Mouse (Mus musculus): ENCODE results near the gene Camta1.

Camta1 gene

GRCm38 (mm10) chr4:151303931-151304330 is 557.7 kb downstream of the Camta1 start:
- peaks cover 21% of the 10 kb centered on the region for H3K27me3 ChIP-seq (ENCODE audit: insufficient read depth, low read length)
- H3K36me3 ChIP-seq (ENCODE audit: insufficient read depth, low read length) = no peaks in the 10 kb centered on the region
- no peaks in the 10 kb centered on the region for H3K9me3 ChIP-seq (ENCODE audit: low read length)
- TF ChIP-seq NANOG (IDR thresholded peaks at IDR 0.05; ENCODE audit: borderline replicate concordance, low read length) (no peak), CTCF (conservative IDR thresholded peaks at IDR 0.05; ENCODE audit: low read length) (no peak)
- peaks cover 21% of the 10 kb centered on the region for H3K4me1 ChIP-seq (replicated peaks; ENCODE audit: low read depth, low read length)
- H3K4me3 ChIP-seq (replicated peaks; ENCODE audit: low read length) = no peak overlapping the region

- TF ChIP-seq NANOG (IDR thresholded peaks at IDR 0.05; ENCODE audit: borderline replicate concordance, low read length) (no peak), CTCF (conservative IDR thresholded peaks at IDR 0.05; ENCODE audit: low read length) (no peak), POU5F1 (IDR thresholded peaks at IDR 0.05; ENCODE audit: borderline replicate concordance, low read length) (no peak)
- H3K4me3 ChIP-seq (replicated peaks; ENCODE audit: low read length) = no peak overlapping the region
- H3K9me3 ChIP-seq (ENCODE audit: low read length) = no peaks in the 10 kb centered on the region
Observed at GRCm38 (mm10) chr4:151303436-151303835, 558.2 kb downstream of the Camta1 start.

GRCm38 (mm10) chr4:151302195-151303126 is 559.2 kb downstream of the Camta1 start:
- Histone ChIP-seq H3K27me3 (ENCODE audit: insufficient read depth, low read length) (peaks cover 30% of the 10 kb centered on the region), H3K9me3 (ENCODE audit: low read length) (no peaks in the 10 kb centered on the region), H3K36me3 (ENCODE audit: insufficient read depth, low read length) (no peaks in the 10 kb centered on the region), H3K4me1 (replicated peaks; ENCODE audit: low read depth, low read length) (peaks cover 21% of the 10 kb centered on the region), H3K4me3 (replicated peaks; ENCODE audit: low read length) (no peak overlapping the region)
- peak; percentile 98 for TF ChIP-seq CTCF (conservative IDR thresholded peaks at IDR 0.05; ENCODE audit: low read length)
- no peak for TF ChIP-seq POU5F1 (IDR thresholded peaks at IDR 0.05; ENCODE audit: borderline replicate concordance, low read length)

More at GRCm38 (mm10) chr4:151303436-151303835, 558.2 kb downstream of the Camta1 start:
- peaks cover 26% of the 10 kb centered on the region for H3K27me3 ChIP-seq (ENCODE audit: insufficient read depth, low read length)
- peaks cover 21% of the 10 kb centered on the region for H3K4me1 ChIP-seq (replicated peaks; ENCODE audit: low read depth, low read length)
- no peaks in the 10 kb centered on the region for H3K36me3 ChIP-seq (ENCODE audit: insufficient read depth, low read length)

GRCm38 (mm10) chr4:151301337-151301736 is 560.3 kb downstream of the Camta1 start:
- Histone ChIP-seq H3K4me1 (replicated peaks; ENCODE audit: low read depth, low read length) (peaks cover 21% of the 10 kb centered on the region), H3K36me3 (ENCODE audit: insufficient read depth, low read length) (no peaks in the 10 kb centered on the region), H3K4me3 (replicated peaks; ENCODE audit: low read length) (no peak overlapping the region), H3K9me3 (ENCODE audit: low read length) (no peaks in the 10 kb centered on the region), H3K27me3 (ENCODE audit: insufficient read depth, low read length) (peaks cover 41% of the 10 kb centered on the region)
- TF ChIP-seq NANOG (IDR thresholded peaks at IDR 0.05; ENCODE audit: borderline replicate concordance, low read length) = no peak
- TF ChIP-seq POU5F1 (IDR thresholded peaks at IDR 0.05; ENCODE audit: borderline replicate concordance, low read length) = no peak

- TF ChIP-seq CTCF (conservative IDR thresholded peaks at IDR 0.05; ENCODE audit: low read length) (no peak), NANOG (IDR thresholded peaks at IDR 0.05; ENCODE audit: borderline replicate concordance, low read length) (no peak), POU5F1 (IDR thresholded peaks at IDR 0.05; ENCODE audit: borderline replicate concordance, low read length) (no peak)
Observed at GRCm38 (mm10) chr4:151300706-151301105, 561.0 kb downstream of the Camta1 start.

GRCm38 (mm10) chr4:151295515-151296203 is 566.0 kb downstream of the Camta1 start:
- H3K27me3 ChIP-seq (ENCODE audit: insufficient read depth, low read length) = peaks cover 48% of the 10 kb centered on the region
- H3K4me1 ChIP-seq (replicated peaks; ENCODE audit: low read depth, low read length) = peaks cover 10% of the 10 kb centered on the region
- TF ChIP-seq CTCF (conservative IDR thresholded peaks at IDR 0.05; ENCODE audit: low read length) (no peak), NANOG (IDR thresholded peaks at IDR 0.05; ENCODE audit: borderline replicate concordance, low read length) (no peak)
- no peaks in the 10 kb centered on the region for H3K9me3 ChIP-seq (ENCODE audit: low read length)
- no peaks in the 10 kb centered on the region for H3K36me3 ChIP-seq (ENCODE audit: insufficient read depth, low read length)
- H3K4me3 ChIP-seq (replicated peaks; ENCODE audit: low read length) = no peak overlapping the region

More at GRCm38 (mm10) chr4:151300706-151301105, 561.0 kb downstream of the Camta1 start:
- peaks cover 43% of the 10 kb centered on the region for H3K27me3 ChIP-seq (ENCODE audit: insufficient read depth, low read length)
- H3K4me1 ChIP-seq (replicated peaks; ENCODE audit: low read depth, low read length) = peaks cover 21% of the 10 kb centered on the region
- H3K36me3 ChIP-seq (ENCODE audit: insufficient read depth, low read length) = no peaks in the 10 kb centered on the region
- no peaks in the 10 kb centered on the region for H3K9me3 ChIP-seq (ENCODE audit: low read length)
- H3K4me3 ChIP-seq (replicated peaks; ENCODE audit: low read length) = peak overlapping the region; percentile 56

GRCm38 (mm10) chr4:151288893-151289585 is 572.6 kb downstream of the Camta1 start:
- no peaks in the 10 kb centered on the region for H3K4me1 ChIP-seq (replicated peaks; ENCODE audit: low read depth, low read length)
- TF ChIP-seq NANOG (IDR thresholded peaks at IDR 0.05; ENCODE audit: borderline replicate concordance, low read length) (no peak), CTCF (conservative IDR thresholded peaks at IDR 0.05; ENCODE audit: low read length) (no peak), POU5F1 (IDR thresholded peaks at IDR 0.05; ENCODE audit: borderline replicate concordance, low read length) (no peak)
- H3K9me3 ChIP-seq (ENCODE audit: low read length) = no peaks in the 10 kb centered on the region
- H3K4me3 ChIP-seq (replicated peaks; ENCODE audit: low read length) = no peak overlapping the region
- H3K36me3 ChIP-seq (ENCODE audit: insufficient read depth, low read length) = no peaks in the 10 kb centered on the region
- peaks cover 9% of the 10 kb centered on the region; the same call in 1 of the 2 replicates for H3K27me3 ChIP-seq (ENCODE audit: insufficient read depth, low read length)

GRCm38 (mm10) chr4:151285905-151286445 is 575.7 kb downstream of the Camta1 start:
- Histone ChIP-seq H3K36me3 (ENCODE audit: insufficient read depth, low read length) (no peaks in the 10 kb centered on the region), H3K9me3 (ENCODE audit: low read length) (no peaks in the 10 kb centered on the region), H3K27me3 (ENCODE audit: insufficient read depth, low read length) (peaks cover 8% of the 10 kb centered on the region; the same call in 1 of the 2 replicates), H3K4me1 (replicated peaks; ENCODE audit: low read depth, low read length) (peaks cover 3% of the 10 kb centered on the region; the same call in 1 of the 2 replicates), H3K4me3 (replicated peaks; ENCODE audit: low read length) (no peak overlapping the region)
- no peak for TF ChIP-seq NANOG (IDR thresholded peaks at IDR 0.05; ENCODE audit: borderline replicate concordance, low read length)
- no peak for TF ChIP-seq POU5F1 (IDR thresholded peaks at IDR 0.05; ENCODE audit: borderline replicate concordance, low read length)
- no peak for TF ChIP-seq CTCF (conservative IDR thresholded peaks at IDR 0.05; ENCODE audit: low read length)
